Mouse (Mus musculus) liver, adult 2 months (tissue): ENCODE measurements around the gene 1700113H08Rik.

ENCODE experiments used
- CTCF ChIP-seq: fragments of 200-500 bp; IDR thresholded peaks from 2 replicates; pipeline ENCODE4 v1.5.1; 2011; ENCODE audit warnings: low read depth, low read length, control low read depth
- POLR2A ChIP-seq: fragments of 200-500 bp; IDR thresholded peaks from 2 replicates; pipeline ENCODE4 v1.6.1; 2011; ENCODE audit warnings: low read length, control low read depth; ENCODE audit not compliant: insufficient read depth; ENCODE audit errors: extremely low read depth

DNA sequence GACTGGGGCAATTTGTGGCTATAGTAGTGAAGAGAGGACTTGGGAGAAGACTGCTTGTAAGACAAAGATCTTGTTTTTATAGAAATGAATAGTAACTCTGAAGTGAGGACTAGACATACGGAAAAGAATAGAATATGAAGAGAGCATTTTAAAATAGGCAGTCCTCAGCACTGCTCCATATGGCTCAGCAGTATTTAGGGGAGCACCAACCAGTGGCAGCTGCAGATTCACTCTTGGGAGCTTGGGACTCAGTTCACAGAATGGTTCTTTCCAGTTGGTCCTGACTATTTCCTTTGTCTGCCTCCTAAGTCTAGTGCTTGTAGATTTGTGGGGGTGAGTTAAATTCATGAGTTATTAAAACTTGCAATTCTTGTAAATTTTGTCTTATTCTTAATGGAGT, 151.6 kb downstream of the 1700113H08Rik start:
- TF ChIP-seq CTCF (no peak), POLR2A (no peak)
